Mouse (Mus musculus): Measurements from ENCODE around the gene Kcna3. TPM values are rescaled to one million over a fixed set of nuclear protein-coding genes. Genes with fewer than 3 reads are reported as not detected.

The Kcna3 gene
- polyA plus RNA-seq, 1 experiment = 0.61 TPM

DNA sequence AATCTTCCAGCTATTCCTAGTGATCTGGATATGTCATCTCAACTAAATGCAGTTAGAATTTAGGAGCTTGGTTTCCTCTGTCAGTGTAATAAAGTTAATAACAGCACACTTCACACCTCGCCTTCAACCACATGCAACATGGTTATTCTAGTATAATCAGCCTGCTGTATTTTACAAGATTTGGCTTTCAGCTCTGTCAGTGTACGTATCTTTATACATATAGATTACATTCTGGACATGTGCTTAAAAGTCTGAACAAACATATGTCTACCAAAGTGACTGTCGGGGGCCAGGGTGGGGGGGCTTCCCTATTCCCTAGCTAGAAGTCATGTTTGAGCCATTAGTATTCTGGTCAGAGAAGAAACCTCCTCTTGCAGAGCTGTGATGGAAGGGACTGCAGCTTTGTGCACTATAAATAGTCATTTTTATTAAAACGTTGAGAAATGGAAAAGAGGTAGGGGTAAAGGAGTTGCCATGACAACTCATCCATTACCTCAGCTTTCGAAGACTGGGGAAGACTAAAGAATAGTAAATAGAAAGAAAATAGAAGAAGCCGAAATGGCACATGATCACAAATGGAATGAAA is 29.6 kb downstream of the Kcna3 start:
- no peak for DNase-seq (ENCODE audit: low read depth)

DNA sequence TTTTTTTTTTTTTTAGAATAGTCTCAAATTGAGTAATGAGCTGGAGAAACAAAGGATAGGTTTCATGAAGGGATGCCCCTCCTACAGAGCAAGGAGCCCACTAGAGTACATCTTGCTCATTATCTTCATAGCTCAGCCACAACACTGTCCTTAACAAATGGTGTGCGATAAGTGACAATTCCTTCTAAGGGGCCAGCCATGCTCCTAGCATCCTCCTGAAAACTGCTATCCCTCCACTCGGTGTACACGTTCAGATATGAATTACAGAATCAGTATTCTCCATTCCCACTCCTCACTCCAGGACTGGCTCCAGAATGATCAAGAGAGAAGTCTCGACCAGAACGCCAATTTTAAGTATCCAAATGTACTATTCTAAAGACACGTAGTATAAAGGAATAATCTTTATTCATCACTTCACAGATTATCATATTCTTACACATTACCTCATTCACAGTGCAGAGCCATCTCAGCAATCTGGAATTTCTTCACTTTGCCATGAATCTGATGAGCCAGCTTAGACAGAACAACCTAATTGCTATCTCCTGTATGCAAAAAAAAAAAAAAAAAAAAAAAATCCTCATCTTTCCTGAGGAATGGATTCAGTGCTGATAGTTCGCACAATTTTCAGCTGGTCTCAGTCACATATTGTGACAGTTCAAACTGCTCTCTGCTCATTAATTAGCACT is 30.3 kb downstream of the Kcna3 start:
- no peak for DNase-seq (ENCODE audit: low read depth)

DNA sequence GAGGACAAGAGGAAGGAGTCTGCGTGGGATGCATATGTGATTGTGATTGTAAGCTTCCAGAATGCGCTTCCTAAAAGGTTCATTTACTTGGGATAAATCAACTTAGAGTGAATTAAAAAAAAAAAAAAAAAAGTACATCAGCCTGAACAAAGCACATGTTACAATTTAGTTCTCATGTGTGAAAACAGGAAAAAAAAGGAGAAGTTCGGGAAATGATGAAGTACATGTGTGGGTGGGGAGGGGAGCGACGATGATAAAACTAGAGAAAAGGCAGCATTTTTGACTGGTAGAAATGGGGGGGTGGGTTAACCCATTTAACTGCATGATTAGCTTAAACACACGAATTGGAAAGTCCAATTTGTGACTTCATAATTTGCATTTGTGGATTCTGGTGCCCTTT is 31.3 kb downstream of the Kcna3 start:
- no peak for DNase-seq (ENCODE audit: low read depth)

DNA sequence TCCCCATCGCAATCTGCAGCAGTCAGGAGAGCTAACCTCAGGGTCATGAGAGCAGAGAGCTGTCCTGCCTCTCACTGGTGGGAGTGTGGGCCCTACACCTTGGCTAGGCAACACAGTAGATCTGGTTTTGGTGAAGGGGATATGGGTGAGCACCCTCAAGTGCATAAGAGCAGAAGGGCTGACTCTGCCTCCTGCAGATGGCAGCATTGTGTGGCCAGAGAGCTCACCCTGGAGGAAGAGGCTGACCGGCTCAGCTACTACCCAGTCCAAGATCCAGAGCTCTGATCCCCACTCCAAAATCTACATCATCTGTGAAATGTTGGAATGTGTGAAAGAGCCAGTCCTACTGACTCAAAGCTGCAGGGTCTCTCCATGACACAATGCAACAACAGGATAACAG is 37.9 kb downstream of the Kcna3 start:
- DNase-seq (ENCODE audit: low read depth) = no peak

DNA sequence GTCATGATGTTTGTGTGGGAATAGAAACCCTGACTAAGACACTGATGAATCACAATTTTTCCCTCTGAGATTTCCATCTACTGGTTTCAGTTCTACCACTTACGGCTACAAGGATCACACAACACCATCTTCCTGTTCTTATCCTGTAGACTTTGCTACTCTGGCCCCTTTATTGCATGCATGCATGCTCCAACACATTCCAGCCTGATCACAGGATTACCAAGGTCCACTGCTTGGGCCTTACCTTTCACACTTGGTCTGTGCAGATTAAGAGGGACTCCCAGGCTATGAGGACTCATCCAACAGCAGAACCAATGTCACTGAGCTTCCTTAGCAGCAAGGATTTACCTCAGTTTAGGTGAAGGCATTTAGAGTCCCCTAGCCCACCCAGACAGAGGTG is 39.7 kb downstream of the Kcna3 start:
- no peak for DNase-seq (ENCODE audit: low read depth)

DNA sequence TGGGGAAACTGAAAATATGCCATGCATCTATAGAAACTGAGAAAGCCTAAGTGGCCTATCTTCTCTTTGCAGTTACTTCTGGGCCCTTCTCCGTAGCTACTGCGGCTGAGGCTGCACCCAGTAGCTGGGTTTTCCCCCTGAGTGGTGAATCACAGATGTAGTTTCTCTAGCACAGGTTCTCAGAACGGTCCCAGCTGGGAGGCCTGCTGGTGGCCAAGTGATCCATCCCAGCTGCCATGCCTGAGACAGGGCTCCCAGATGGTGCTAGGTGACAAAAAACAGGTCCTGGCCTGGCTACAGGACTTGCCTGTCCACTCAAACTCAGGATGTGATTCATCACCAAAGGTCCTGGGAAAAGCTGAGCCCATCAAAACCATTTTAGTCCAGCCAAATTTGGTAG is 40.7 kb downstream of the Kcna3 start:
- no peak for DNase-seq (ENCODE audit: low read depth)

DNA sequence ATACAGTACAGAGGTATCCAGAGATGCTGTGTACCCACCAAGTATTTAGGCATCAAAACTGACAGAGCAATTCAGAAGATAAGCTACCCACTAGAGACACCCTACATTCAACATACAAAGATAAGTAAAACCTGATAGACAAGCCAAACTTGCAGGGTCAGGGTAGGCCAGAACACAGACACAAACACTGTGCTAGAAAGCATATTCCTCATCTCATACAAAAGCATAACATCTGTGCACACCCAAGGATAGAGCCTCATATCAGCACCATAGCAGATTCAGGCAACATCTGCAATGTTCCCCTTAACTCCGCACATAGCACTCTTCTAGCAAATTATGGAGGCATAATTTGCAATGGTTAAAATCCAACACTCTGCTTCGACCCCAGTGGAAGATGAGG is 41.1 kb downstream of the Kcna3 start:
- no peak for DNase-seq (ENCODE audit: low read depth)

DNA sequence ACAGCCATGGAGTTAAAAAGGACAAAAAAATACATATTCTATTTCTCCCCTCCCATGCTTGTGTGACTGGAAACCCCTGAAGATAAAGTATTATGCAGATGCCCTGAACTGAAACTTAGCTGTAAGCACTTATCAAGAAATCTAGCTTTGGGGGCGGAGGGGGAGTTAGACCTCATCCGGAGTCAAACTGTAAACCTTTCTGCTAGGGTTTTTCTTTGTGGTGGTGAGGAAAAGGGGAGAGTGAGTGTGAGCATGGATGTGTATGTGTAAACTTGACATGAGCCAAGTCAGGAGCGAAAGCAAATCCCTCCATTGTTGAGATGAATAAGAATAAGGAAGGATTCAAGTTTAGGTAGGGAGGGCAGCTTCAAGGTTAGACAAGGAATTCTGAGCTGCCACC is 44.8 kb downstream of the Kcna3 start:
- no peak for DNase-seq (ENCODE audit: low read depth)

DNA sequence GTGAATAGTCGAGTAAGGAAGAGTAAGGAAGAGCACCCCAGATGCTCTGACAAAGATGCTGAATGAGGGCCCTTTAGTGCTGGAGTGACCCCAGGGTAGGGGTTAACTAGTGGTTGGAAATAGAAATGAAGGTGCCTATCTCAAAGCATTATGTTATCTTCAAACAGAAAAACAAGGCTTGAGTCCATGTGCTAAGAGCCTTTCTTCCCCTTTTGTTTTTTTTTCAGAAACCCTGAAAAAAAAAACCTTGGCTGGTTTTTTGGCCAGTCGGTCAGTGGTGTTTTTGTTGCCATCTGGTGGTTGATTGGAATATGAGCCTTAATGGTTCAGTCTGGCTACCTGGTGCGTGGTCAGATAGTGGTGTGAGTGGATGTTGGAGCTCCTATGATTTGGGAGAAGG is 45.3 kb downstream of the Kcna3 start:
- DNase-seq (ENCODE audit: low read depth) = no peak

DNA sequence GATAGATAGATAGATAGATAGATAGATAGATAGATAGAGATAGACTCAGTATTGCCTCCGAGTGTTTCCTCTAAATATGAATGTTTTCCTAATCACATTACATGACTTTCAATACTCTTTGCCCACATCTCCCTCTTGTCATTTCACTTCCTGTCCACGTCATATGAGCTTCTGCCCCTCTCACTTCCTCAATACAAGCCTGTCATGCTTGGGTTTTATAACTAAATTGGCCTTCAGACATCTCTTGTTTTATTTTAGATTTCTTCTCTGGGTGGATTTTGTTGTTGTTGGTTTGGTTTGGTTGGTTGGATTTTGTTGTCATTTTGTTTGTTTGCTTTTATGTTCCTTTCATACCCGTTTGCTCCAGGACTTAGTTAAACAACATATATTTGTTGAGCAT is 48.6 kb downstream of the Kcna3 start:
- no peak for DNase-seq (ENCODE audit: low read depth)

DNA sequence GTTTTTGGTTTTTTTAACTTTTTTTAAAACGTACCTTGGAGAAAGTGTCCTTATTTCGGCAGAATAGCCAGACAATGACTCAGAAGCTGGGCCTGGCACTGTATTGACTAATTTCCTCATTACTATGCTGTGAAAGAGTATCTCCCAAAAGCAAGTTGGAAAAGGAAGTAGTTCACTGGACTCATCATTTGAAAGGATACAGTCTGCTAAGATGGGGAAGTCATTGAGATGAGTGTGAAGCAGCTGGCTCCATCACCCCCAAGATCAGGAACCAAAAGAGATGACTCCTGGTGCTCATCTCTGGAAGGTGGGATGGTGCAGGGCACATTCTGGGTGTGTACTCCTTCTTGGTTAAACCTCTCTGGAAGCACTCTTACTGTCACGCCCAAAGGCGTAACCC is 51.4 kb downstream of the Kcna3 start:
- no peak for DNase-seq (ENCODE audit: low read depth)

Other genes starting within 250 kb of the Kcna3 start
- gene Cd53, start 246.0 kb upstream of the Kcna3 start, polyA plus RNA-seq (2012; rRNA removed) = 9.3 and 11.3 TPM in 2 replicates
- not detected in 2 replicates for gene Olfr266, start 209.9 kb upstream of the Kcna3 start, polyA plus RNA-seq (2012; rRNA removed)
- gene Kcna2, start 65.0 kb downstream of the Kcna3 start, polyA plus RNA-seq (2012; rRNA removed) = 0.54 and 0.57 TPM in 2 replicates
- gene Kcna10, start 146.9 kb downstream of the Kcna3 start, polyA plus RNA-seq (2012; rRNA removed) = not detected in 2 replicates
- gene Cym, start 185.6 kb downstream of the Kcna3 start, polyA plus RNA-seq (2012; rRNA removed) = 0.22 and 0.23 TPM in 2 replicates
- gene A630076J17Rik, start 194.4 kb downstream of the Kcna3 start, polyA plus RNA-seq (2012; rRNA removed) = 0.07 TPM in 1 of 2 replicates, not detected in the other
- 0.09 and 0.12 TPM in 2 replicates for gene Prok1, start 203.5 kb downstream of the Kcna3 start, polyA plus RNA-seq (2012; rRNA removed)
- gene Lamtor5, start 242.7 kb downstream of the Kcna3 start, polyA plus RNA-seq (2012; rRNA removed) = 116 and 121 TPM in 2 replicates